29 mouse cellular contexts compared by ENCODE assay signal in genomic region chr13:95790883-95791282, GRCm38 (mm10).
DNase-seq lines count a peak whose midpoint lies in the region; ATAC-seq and TF ChIP-seq lines count a peak whose summit lies in the region.
"Had no signal": no experiment of that assay in that cellular context is flagged by ENCODE, and none has a peak within 500 bp of the region (broad histone marks: within the 10 kb centered on the region; RNA-seq: fewer than 3 reads in every experiment).

No protein-coding gene starts in this region.

- H3K4me1 ChIP-seq in hindbrain, embryonic 16.5 days (ENCODE audit: control insufficient read depth, insufficient read depth, low read depth, low read length): no peaks in the 10 kb centered on the region; the same call in 1 of the 2 replicates
- H3K4me1 ChIP-seq in hindbrain, embryonic 13.5 days (replicated peaks): peaks cover 4% of the 10 kb centered on the region; the same call in 1 of the 2 replicates
- H3K4me1 ChIP-seq in stomach, embryonic 15.5 days: peaks cover 5% of the 10 kb centered on the region
- peaks cover 4% of the 10 kb centered on the region; the same call in 1 of the 2 replicates for H3K4me1 ChIP-seq in lung, adult 2 months (ENCODE audit: control insufficient read depth, insufficient read depth, low read length)
- H3K4me1 ChIP-seq: heart, embryonic 15.5 days; neural tube, embryonic 12.5 days had no signal

- no peak overlapping the region for H3K9ac ChIP-seq in hindbrain, embryonic 16.5 days (ENCODE audit: low read depth, low read length)
- no peak overlapping the region for H3K9ac ChIP-seq in hindbrain, embryonic 13.5 days
- H3K9ac ChIP-seq in stomach, embryonic 15.5 days: no peak overlapping the region
- H3K9ac ChIP-seq: embryonic facial prominence, embryonic 13.5 days; forebrain, embryonic 13.5 days; heart, embryonic 15.5 days; hindbrain, embryonic 14.5 days; limb, embryonic 15.5 days; midbrain, embryonic 12.5 days; neural tube, embryonic 12.5 days had no signal

- TF ChIP-seq POLR2A in lung, adult 2 months (IDR thresholded peaks at IDR 0.05; ENCODE audit: borderline replicate concordance, extremely low read depth, low read depth, low read length): no peak

- H3K27ac ChIP-seq in hindbrain, embryonic 16.5 days (ENCODE audit: low read depth, low read length): 0 out of 2 replicates have a peak overlapping the region, but pooled peaks have one; percentile 17
- no peak overlapping the region for H3K27ac ChIP-seq in hindbrain, embryonic 13.5 days
- H3K27ac ChIP-seq in stomach, embryonic 15.5 days: peak overlapping the region; percentile 18; the same call in 1 of the 2 replicates
- H3K27ac ChIP-seq: embryonic facial prominence, embryonic 13.5 days; forebrain, embryonic 13.5 days; heart, embryonic 10.5 days; heart, embryonic 15.5 days; hindbrain, embryonic 14.5 days; limb, embryonic 10.5 days; limb, embryonic 15.5 days; midbrain, embryonic 12.5 days; neural tube, embryonic 12.5 days had no signal

- no peaks in the 10 kb centered on the region for H3K27me3 ChIP-seq in hindbrain, embryonic 16.5 days (replicated peaks; ENCODE audit: control insufficient read depth, insufficient read depth, low read length)
- H3K27me3 ChIP-seq in hindbrain, embryonic 13.5 days: no peaks in the 10 kb centered on the region
- no peaks in the 10 kb centered on the region for H3K27me3 ChIP-seq in stomach, embryonic 15.5 days (replicated peaks)
- H3K27me3 ChIP-seq: embryonic facial prominence, embryonic 13.5 days; forebrain, embryonic 13.5 days; heart, embryonic 15.5 days; limb, embryonic 15.5 days; midbrain, embryonic 12.5 days; neural tube, embryonic 12.5 days; Patski had no signal

- H3K4me3 ChIP-seq in hindbrain, embryonic 16.5 days (ENCODE audit: low read length): no peak overlapping the region
- no peak overlapping the region for H3K4me3 ChIP-seq in hindbrain, embryonic 13.5 days
- no peak overlapping the region for H3K4me3 ChIP-seq in stomach, embryonic 15.5 days (replicated peaks)
- H3K4me3 ChIP-seq in lung, adult 2 months (replicated peaks; ENCODE audit: extremely low read depth, low read depth, low read length): no peak overlapping the region
- H3K4me3 ChIP-seq: embryonic facial prominence, embryonic 13.5 days; forebrain, embryonic 13.5 days; heart, embryonic 10.5 days; heart, embryonic 15.5 days; limb, embryonic 10.5 days; limb, embryonic 15.5 days; midbrain, embryonic 12.5 days; myocyte; neural tube, embryonic 12.5 days had no signal

- no peak overlapping the region for H3K4me2 ChIP-seq in hindbrain, embryonic 16.5 days (ENCODE audit: low read length)
- H3K4me2 ChIP-seq in hindbrain, embryonic 13.5 days: no peak overlapping the region
- no peak overlapping the region for H3K4me2 ChIP-seq in stomach, embryonic 15.5 days
- H3K4me2 ChIP-seq: embryonic facial prominence, embryonic 13.5 days; forebrain, embryonic 13.5 days; heart, embryonic 15.5 days; hindbrain, embryonic 14.5 days; limb, embryonic 15.5 days; midbrain, embryonic 12.5 days; neural tube, embryonic 12.5 days had no signal

- peak; percentile 62 for DNase-seq in 416B (ENCODE audit: low read depth)
- no peak for DNase-seq in lung, adult 2 months
- no peak for DNase-seq in urinary bladder, adult 18-20 months (ENCODE audit: low spot score in 2 of 2)
- DNase-seq: adrenal gland, postnatal 10 days; cerebellum, adult 8-10 months; cerebellum, postnatal 25 days; embryo, embryonic 11 days; gastrocnemius, postnatal 14 days; heart, adult 11 months; heart, postnatal 36 days; kidney, adult 11 months; layer of hippocampus, adult 9-11 months had no signal

- WGBS in hindbrain, embryonic 16.5 days: 68% methylated on average over 6 of the region's 6 CpGs
- WGBS in hindbrain, embryonic 13.5 days: 73% methylated on average over 6 of the region's 6 CpGs
- WGBS in stomach, embryonic 15.5 days: 77% methylated on average over 6 of the region's 6 CpGs
- WGBS in lung, adult 2 months: 73% methylated on average over 6 of the region's 6 CpGs

- TF ChIP-seq CTCF in lung, adult 2 months (IDR thresholded peaks at IDR 0.05; ENCODE audit: insufficient read depth, low read length): no peak

- ATAC-seq in hindbrain, embryonic 16.5 days: no peak
- ATAC-seq in hindbrain, embryonic 13.5 days (ENCODE audit: low FRiP score): no peak
- ATAC-seq in granulocyte monocyte progenitor cell, adult 5-6 weeks (replicated peaks; ENCODE audit: poor library complexity, severe bottlenecking): peak; percentile 92
- no peak for ATAC-seq in stomach, embryonic 15.5 days (ENCODE audit: insufficient read depth, low FRiP score, low read depth)
- ATAC-seq: forebrain, embryonic 13.5 days; inflammation-experienced regulatory T-cells, adult 6 months; lung, postnatal 0 days; Patski had no signal

- no peaks in the 10 kb centered on the region for H3K36me3 ChIP-seq in hindbrain, embryonic 16.5 days (ENCODE audit: control insufficient read depth, insufficient read depth, low read length)
- H3K36me3 ChIP-seq in hindbrain, embryonic 13.5 days: no peaks in the 10 kb centered on the region
- no peaks in the 10 kb centered on the region for H3K36me3 ChIP-seq in stomach, embryonic 15.5 days
- H3K36me3 ChIP-seq: embryonic facial prominence, embryonic 13.5 days; heart, embryonic 10.5 days; heart, embryonic 15.5 days; limb, embryonic 10.5 days; limb, embryonic 15.5 days; midbrain, embryonic 12.5 days; neural tube, embryonic 12.5 days had no signal

- no peaks in the 10 kb centered on the region for H3K9me3 ChIP-seq in hindbrain, embryonic 16.5 days (ENCODE audit: control insufficient read depth, low read length)
- no peaks in the 10 kb centered on the region for H3K9me3 ChIP-seq in hindbrain, embryonic 13.5 days
- H3K9me3 ChIP-seq in stomach, embryonic 15.5 days: no peaks in the 10 kb centered on the region
- H3K9me3 ChIP-seq: embryonic facial prominence, embryonic 13.5 days; forebrain, embryonic 13.5 days; heart, embryonic 10.5 days; heart, embryonic 15.5 days; limb, embryonic 10.5 days; limb, embryonic 15.5 days; midbrain, embryonic 12.5 days; neural tube, embryonic 12.5 days had no signal
